Mouse (Mus musculus) heart, postnatal 4 days (tissue): ENCODE measurements around the gene Gal3st1. TPM values are rescaled to one million over a fixed set of nuclear protein-coding genes. Genes with fewer than 3 reads are reported as not detected.

Source experiments
- DNase-seq: peaks from one replicate; pipeline ENCODE4 v3.0.0; 2021
- total RNA-seq, 2 experiments: library from RNA; stranded (reverse); gene quantifications; 2 replicates each; pipeline ENCODE4 v1.2.3; 2021

Gal3st1 gene
- total RNA-seq, 2 experiments from 2014 or later: 0.14 to 0.23 TPM

GRCm38 (mm10) chr11:4035116-4035892, 51.9 kb downstream of the Gal3st1 start:
- DNase-seq: peak; percentile 15

GRCm38 (mm10) chr11:4035916-4036315, 52.5 kb downstream of the Gal3st1 start:
- no peak for DNase-seq

GRCm38 (mm10) chr11:4036365-4037084, 53.1 kb downstream of the Gal3st1 start:
- no peak for DNase-seq

GRCm38 (mm10) chr11:4039951-4040350, 56.5 kb downstream of the Gal3st1 start:
- no peak for DNase-seq

GRCm38 (mm10) chr11:4041123-4041625, 57.7 kb downstream of the Gal3st1 start:
- DNase-seq: no peak

GRCm38 (mm10) chr11:4043081-4043480, 59.6 kb downstream of the Gal3st1 start:
- DNase-seq: no peak

- peak; percentile 56 for DNase-seq
These were observed 63.1 kb downstream of the Gal3st1 start for GRCm38 (mm10) chr11:4046526-4046925.

- no peak for DNase-seq
These were observed 64.3 kb downstream of the Gal3st1 start for GRCm38 (mm10) chr11:4047766-4048165.

- no peak for DNase-seq
These were observed 65.0 kb downstream of the Gal3st1 start for GRCm38 (mm10) chr11:4048438-4048837.

Other genes starting within 250 kb of the Gal3st1 start
- 1 to 10 TPM; 5.4 to 6.1 TPM for gene Osbp2, start 119.7 kb upstream of the Gal3st1 start, total RNA-seq
- gene 4921536K21Rik, start 88.5 kb upstream of the Gal3st1 start, total RNA-seq: under 1 TPM; 0.14 to 0.17 TPM
- gene Dusp18, start 88.4 kb upstream of the Gal3st1 start, total RNA-seq: 10 to 100 TPM; 21.5 to 24.4 TPM
- 1 to 10 TPM; 3.6 to 4.0 TPM for gene Slc35e4, start 69.0 kb upstream of the Gal3st1 start, total RNA-seq
- 10 to 100 TPM; 38.8 to 40.6 TPM for gene Tcn2, start 51.5 kb upstream of the Gal3st1 start, total RNA-seq
- 10 to 100 TPM; 41.0 to 42.0 TPM for gene Pes1, start 19.7 kb upstream of the Gal3st1 start, total RNA-seq
- not detected for gene 4930556J24Rik, start 6.9 kb upstream of the Gal3st1 start, total RNA-seq
- gene Sec14l4, start 47.8 kb downstream of the Gal3st1 start, total RNA-seq: not detected
- gene Sec14l3, start 81.2 kb downstream of the Gal3st1 start, total RNA-seq: not detected
- gene Mtfp1, start 111.8 kb downstream of the Gal3st1 start, total RNA-seq: 10 to 100 TPM; 46.3 to 52.0 TPM
- gene Sec14l2, start 139.8 kb downstream of the Gal3st1 start, total RNA-seq: 1 to 10 TPM in 1 of 2 experiments, under 1 TPM in 1; 0.91 to 1.1 TPM
- 10 to 100 TPM; 17.5 to 18.3 TPM for gene Rnf215, start 151.6 kb downstream of the Gal3st1 start, total RNA-seq
- gene Ccdc157, start 176.7 kb downstream of the Gal3st1 start, total RNA-seq: 1 to 10 TPM; 5.8 to 6.5 TPM
- 10 to 100 TPM; 56.6 to 56.9 TPM for gene Sf3a1, start 176.7 kb downstream of the Gal3st1 start, total RNA-seq
- 10 to 100 TPM; 10.9 to 11.8 TPM for gene Tbc1d10a, start 203.2 kb downstream of the Gal3st1 start, total RNA-seq
- gene Castor1, start 234.6 kb downstream of the Gal3st1 start, total RNA-seq: 1 to 10 TPM; 4.7 to 5.1 TPM